Mouse (Mus musculus) c-Kit-positive CD71-negative TER-119-negative erythroid progenitor cells, embryonic 14.5 days (primary cell): ENCODE measurements around the gene Dclk1.

Experiments
- DNase-seq: peaks from one replicate; pipeline ENCODE4 v3.0.0-alpha.2; 2013; ENCODE audit warnings: low read depth

Dclk1 gene

DNA sequence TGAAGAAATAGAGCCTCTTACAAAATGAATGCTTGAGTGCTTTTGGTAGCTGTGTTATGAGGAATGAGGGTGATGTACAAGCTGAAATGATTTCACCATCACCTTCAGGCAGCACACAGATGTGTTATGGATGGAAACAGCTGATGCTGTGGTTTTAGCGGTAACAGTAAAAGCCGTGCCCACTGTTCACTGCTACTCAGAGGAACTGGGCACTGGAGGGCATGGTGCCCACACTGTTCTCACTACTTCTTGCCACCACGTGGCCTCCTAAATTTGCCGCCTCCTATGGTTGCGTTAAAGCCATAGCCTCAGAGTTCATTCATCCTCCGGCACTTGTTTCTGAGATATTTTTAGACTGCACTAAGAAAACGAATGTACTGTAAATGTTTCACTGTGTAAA is 18.0 kb downstream of the Dclk1 start:
- DNase-seq: no peak

DNA sequence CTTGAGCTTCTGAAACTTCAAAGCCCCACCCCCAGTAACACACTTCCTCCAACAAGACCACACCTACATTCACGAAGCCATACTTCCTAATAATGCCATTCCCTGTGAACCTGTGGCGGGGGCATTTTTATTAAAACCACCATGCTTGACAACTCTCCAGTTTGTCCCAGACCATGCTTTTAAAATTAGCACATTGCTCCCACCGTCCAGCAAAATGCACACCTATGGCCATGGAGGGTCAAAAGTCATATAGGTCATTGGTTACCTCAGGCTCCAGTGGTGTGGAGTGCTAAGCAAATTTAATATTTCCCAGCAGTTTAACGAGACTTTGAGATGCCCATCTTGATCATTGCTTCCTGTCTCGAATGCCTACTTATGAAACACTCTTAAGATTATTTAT is 23.9 kb downstream of the Dclk1 start:
- no peak for DNase-seq

- DNase-seq: no peak
These were observed 27.6 kb downstream of the Dclk1 start for GRCm38 (mm10) chr3:55269802-55270201.

DNA sequence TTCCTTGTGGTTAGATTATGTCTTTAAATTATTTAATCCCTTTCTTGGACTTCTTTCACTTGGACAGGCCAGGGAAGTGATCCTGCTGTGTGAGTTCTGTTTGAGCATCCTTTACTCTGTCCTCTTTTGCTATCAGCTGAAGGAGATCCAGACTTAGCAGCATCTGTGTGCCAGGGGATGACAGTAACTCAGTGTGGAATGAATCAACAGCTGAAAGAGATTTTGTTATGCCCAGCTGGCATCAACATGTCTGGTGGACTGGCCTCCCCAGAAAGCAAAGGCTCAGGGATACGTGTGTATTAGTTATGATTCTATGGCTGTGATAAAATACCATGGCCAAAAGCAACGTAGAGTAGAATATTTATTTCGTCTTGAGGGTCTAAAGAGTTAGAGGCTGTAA is 28.2 kb downstream of the Dclk1 start:
- no peak for DNase-seq

GRCm38 (mm10) chr3:55270920-55271319 is 28.8 kb downstream of the Dclk1 start:
- no peak for DNase-seq

- DNase-seq: no peak
These were observed 30.4 kb downstream of the Dclk1 start for GRCm38 (mm10) chr3:55272536-55272935.

- no peak for DNase-seq
These were observed 34.3 kb downstream of the Dclk1 start for GRCm38 (mm10) chr3:55276446-55276845.

GRCm38 (mm10) chr3:55276851-55277250 is 34.7 kb downstream of the Dclk1 start:
- no peak for DNase-seq

- DNase-seq: no peak
These were observed 35.7 kb downstream of the Dclk1 start for GRCm38 (mm10) chr3:55277829-55278228.

- no peak for DNase-seq
These were observed 37.8 kb downstream of the Dclk1 start for GRCm38 (mm10) chr3:55279923-55280322.

GRCm38 (mm10) chr3:55280471-55280870 is 38.3 kb downstream of the Dclk1 start:
- DNase-seq: no peak

DNA sequence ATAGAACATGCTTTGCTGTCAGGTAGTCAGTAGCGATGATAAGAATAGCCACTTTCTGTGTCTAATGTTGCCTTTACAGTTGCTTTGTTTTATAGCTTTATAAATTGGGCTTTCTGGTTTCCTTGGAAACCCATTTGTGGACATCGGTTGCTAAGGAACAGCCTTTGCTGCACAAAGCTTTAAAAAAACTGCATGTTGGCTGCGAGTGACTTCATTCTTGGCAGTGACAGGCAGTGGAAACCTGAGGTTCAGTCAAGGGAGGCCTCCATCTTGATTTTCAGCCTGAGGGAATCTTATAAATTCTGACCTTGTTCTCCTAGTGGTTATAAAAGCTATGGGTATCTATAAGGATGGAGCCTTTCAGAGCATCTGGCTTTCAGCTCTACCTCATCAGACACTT is 42.1 kb downstream of the Dclk1 start:
- no peak for DNase-seq

GRCm38 (mm10) chr3:55288726-55289125 is 46.6 kb downstream of the Dclk1 start:
- DNase-seq: no peak

- no peak for DNase-seq
These were observed 49.8 kb downstream of the Dclk1 start for GRCm38 (mm10) chr3:55291964-55292363.

GRCm38 (mm10) chr3:55292783-55293430 is 50.7 kb downstream of the Dclk1 start:
- DNase-seq: no peak

- no peak for DNase-seq
These were observed 63.5 kb downstream of the Dclk1 start for GRCm38 (mm10) chr3:55305653-55306052.

DNA sequence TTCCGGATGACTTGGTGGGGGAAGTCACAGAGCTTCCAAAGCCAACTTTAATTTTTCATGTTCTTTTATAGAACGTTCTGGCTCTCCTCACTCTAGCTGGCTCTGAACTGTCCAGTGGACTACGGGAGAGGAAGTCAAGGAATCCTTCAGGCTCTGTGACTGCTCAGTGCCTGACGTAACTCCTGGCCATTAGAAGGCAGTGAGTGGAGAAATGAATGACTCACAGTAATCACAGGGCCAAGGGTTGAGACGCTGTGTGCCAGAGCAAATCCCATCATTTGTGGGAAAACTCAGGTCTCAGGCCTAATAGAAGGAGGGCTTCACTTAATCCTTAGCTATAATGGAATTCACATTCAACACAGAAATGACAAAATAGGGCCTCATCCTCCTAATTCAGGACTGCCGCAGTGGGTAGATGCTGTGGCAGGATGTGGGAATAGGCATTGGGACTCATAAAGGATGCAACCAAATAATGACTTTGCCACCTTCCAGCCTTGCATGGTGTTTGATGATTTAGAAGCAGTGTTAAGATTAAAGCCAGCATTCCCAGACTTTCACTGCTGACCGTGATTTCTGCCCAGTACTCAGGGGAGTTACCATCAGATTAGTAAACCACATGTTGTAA is 65.5 kb downstream of the Dclk1 start:
- no peak for DNase-seq

- no peak for DNase-seq
These were observed 67.8 kb downstream of the Dclk1 start for GRCm38 (mm10) chr3:55309961-55310360.

- DNase-seq: no peak
These were observed 73.7 kb downstream of the Dclk1 start for GRCm38 (mm10) chr3:55315827-55316226.

DNA sequence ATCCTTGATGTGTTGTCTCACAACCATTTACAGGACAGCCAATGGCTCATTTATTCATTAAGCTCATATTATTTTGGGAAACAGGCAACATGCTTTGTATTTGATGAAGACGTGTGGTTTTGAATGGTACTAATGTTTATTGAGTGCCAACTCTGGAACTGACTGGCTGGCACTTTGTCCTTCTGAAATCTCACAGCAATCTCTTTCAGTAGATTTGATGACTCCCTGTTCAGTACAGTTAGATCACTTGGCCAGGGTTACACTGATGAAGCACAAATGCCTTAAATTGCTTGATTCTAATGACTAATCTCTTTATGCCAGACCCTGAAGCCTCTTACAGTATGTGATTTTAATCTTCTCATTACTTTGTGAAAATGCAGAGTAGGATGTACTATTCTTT is 75.9 kb downstream of the Dclk1 start:
- no peak for DNase-seq

GRCm38 (mm10) chr3:55320572-55320971 is 78.4 kb downstream of the Dclk1 start:
- DNase-seq: no peak

GRCm38 (mm10) chr3:55324029-55324428 is 81.9 kb downstream of the Dclk1 start:
- no peak for DNase-seq

DNA sequence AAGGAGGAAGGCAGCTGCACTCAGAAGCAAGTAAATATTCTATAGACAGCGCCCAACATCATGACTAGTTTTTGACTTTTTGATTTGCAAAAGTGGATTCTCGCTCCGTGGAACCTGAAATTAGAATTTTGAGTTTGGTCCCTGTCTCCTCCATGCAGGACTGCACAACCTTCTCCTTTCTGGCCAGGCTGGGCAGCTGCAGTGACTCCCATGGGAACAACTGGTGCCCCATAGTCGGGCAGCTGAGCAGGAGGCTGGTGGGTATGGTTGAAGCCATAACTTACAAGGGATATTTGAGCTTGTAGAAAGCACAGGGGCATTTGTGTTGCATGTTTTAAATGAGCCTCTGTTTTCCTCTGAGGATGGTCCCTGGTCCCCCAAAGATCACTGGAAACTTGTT is 88.3 kb downstream of the Dclk1 start:
- no peak for DNase-seq

- DNase-seq: no peak
These were observed 89.5 kb downstream of the Dclk1 start for GRCm38 (mm10) chr3:55331694-55332093.
